Comparison of ENCODE assay signal across 20 mouse cellular contexts in genomic region chr4:63444362-63445066, GRCm38 (mm10). TPM values are rescaled to one million over a fixed set of nuclear protein-coding genes. Genes with fewer than 3 reads are reported as not detected.
DNase-seq lines count a peak whose midpoint lies in the region; ATAC-seq and TF ChIP-seq lines count a peak whose summit lies in the region.
"Had no signal": no experiment of that assay in that cellular context is flagged by ENCODE, and none has a peak within 500 bp of the region (broad histone marks: within the 10 kb centered on the region; RNA-seq: fewer than 3 reads in every experiment).

No protein-coding gene starts in this region.

- H3K4me2 ChIP-seq in hindbrain, embryonic 14.5 days (replicated peaks), result no peak overlapping the region
- H3K4me2 ChIP-seq in hindbrain, embryonic 13.5 days, result no peak overlapping the region
- H3K4me2 ChIP-seq in midbrain, embryonic 15.5 days, result no peak overlapping the region
- H3K4me2 ChIP-seq in midbrain, embryonic 11.5 days, result no peak overlapping the region
- no peak overlapping the region for H3K4me2 ChIP-seq in neural tube, embryonic 14.5 days (ENCODE audit: low read depth, low read length)
- H3K4me2 ChIP-seq: heart, embryonic 12.5 days; limb, embryonic 13.5 days; liver, embryonic 13.5 days; lung, embryonic 14.5 days had no signal

- 0 out of 2 replicates have a peak, but pooled peaks cover 4% of the 10 kb centered on the region for H3K4me1 ChIP-seq in hindbrain, embryonic 14.5 days (replicated peaks; ENCODE audit: control insufficient read depth, insufficient read depth, low read length)
- H3K4me1 ChIP-seq in hindbrain, embryonic 13.5 days (replicated peaks), result peaks cover 6% of the 10 kb centered on the region; the same call in 1 of the 2 replicates
- H3K4me1 ChIP-seq in midbrain, embryonic 15.5 days, result no peaks in the 10 kb centered on the region
- H3K4me1 ChIP-seq in midbrain, embryonic 11.5 days (ENCODE audit: control insufficient read depth, insufficient read depth, low read length), result no peaks in the 10 kb centered on the region
- H3K4me1 ChIP-seq in neural tube, embryonic 14.5 days (ENCODE audit: control insufficient read depth, insufficient read depth, low read length), result no peaks in the 10 kb centered on the region
- H3K4me1 ChIP-seq: heart, embryonic 12.5 days; liver, embryonic 13.5 days had no signal

- intact Hi-C loops in gastrocnemius, adult 2 months (cut with DNase I), result no loop called here

- DNase-seq in hindbrain, embryonic 14.5 days (ENCODE audit: low spot score), result no peak
- no peak for DNase-seq in midbrain, embryonic 11.5 days (ENCODE audit: low spot score, missing footprints)
- peak; percentile 30 for DNase-seq in brain, adult 2 months (ENCODE audit: low read depth, low spot score)
- no peak for DNase-seq in gastrocnemius, adult 2 months
- DNase-seq: adrenal gland, postnatal 10 days; cerebellum, adult 11-12 months; cerebellum, postnatal 25 days; embryo, embryonic 11 days; gastrocnemius, postnatal 10 days; heart, adult 11 months; heart, postnatal 14 days; kidney, adult 11 months; liver, embryonic 13.5 days; lung, embryonic 14.5 days; lung, postnatal 36 days had no signal

- ATAC-seq in hindbrain, embryonic 14.5 days (ENCODE audit: low FRiP score), result peak; percentile 63; the same call in 1 of the 2 replicates
- no peak for ATAC-seq in hindbrain, embryonic 13.5 days (ENCODE audit: low FRiP score)
- 0 out of 2 replicates have a peak, but pooled peaks have one; percentile 39 for ATAC-seq in midbrain, embryonic 15.5 days (replicated peaks)
- ATAC-seq in midbrain, embryonic 11.5 days (ENCODE audit: low FRiP score), result no peak
- ATAC-seq in neural tube, embryonic 14.5 days (ENCODE audit: low read depth), result peak; percentile 68; the same call in 1 of the 2 replicates

- H3K9me3 ChIP-seq in hindbrain, embryonic 14.5 days (ENCODE audit: control insufficient read depth, low read length), result no peaks in the 10 kb centered on the region
- peaks cover 4% of the 10 kb centered on the region; the same call in 1 of the 2 replicates for H3K9me3 ChIP-seq in hindbrain, embryonic 13.5 days
- H3K9me3 ChIP-seq in midbrain, embryonic 15.5 days, result no peaks in the 10 kb centered on the region
- no peaks in the 10 kb centered on the region; the same call in 1 of the 2 replicates for H3K9me3 ChIP-seq in midbrain, embryonic 11.5 days (ENCODE audit: control insufficient read depth, low read length)
- no peaks in the 10 kb centered on the region for H3K9me3 ChIP-seq in neural tube, embryonic 14.5 days (ENCODE audit: control insufficient read depth, low read length)
- H3K9me3 ChIP-seq: liver, embryonic 13.5 days had no signal

- H3K4me3 ChIP-seq in hindbrain, embryonic 14.5 days (replicated peaks; ENCODE audit: low read length), result no peak overlapping the region
- H3K4me3 ChIP-seq in hindbrain, embryonic 13.5 days, result no peak overlapping the region
- no peak overlapping the region for H3K4me3 ChIP-seq in midbrain, embryonic 15.5 days
- no peak overlapping the region for H3K4me3 ChIP-seq in midbrain, embryonic 11.5 days (ENCODE audit: low read depth, low read length)
- no peak overlapping the region for H3K4me3 ChIP-seq in neural tube, embryonic 14.5 days (ENCODE audit: low read depth, low read length)
- H3K4me3 ChIP-seq in gastrocnemius, adult 2 months, result no peak overlapping the region
- H3K4me3 ChIP-seq: heart, embryonic 12.5 days; limb, embryonic 13.5 days; liver, embryonic 13.5 days had no signal

- H3K9ac ChIP-seq in hindbrain, embryonic 14.5 days, result no peak overlapping the region
- H3K9ac ChIP-seq in hindbrain, embryonic 13.5 days, result no peak overlapping the region
- H3K9ac ChIP-seq in midbrain, embryonic 15.5 days, result no peak overlapping the region
- no peak overlapping the region for H3K9ac ChIP-seq in midbrain, embryonic 11.5 days (ENCODE audit: low read length)
- no peak overlapping the region for H3K9ac ChIP-seq in neural tube, embryonic 14.5 days (replicated peaks; ENCODE audit: low read depth, low read length)
- H3K9ac ChIP-seq: heart, embryonic 12.5 days; limb, embryonic 13.5 days; liver, embryonic 13.5 days; lung, embryonic 14.5 days had no signal

- no peak for TF ChIP-seq CTCF in gastrocnemius, adult 2 months (IDR thresholded peaks at IDR 0.05)

- no peaks in the 10 kb centered on the region for H3K27me3 ChIP-seq in hindbrain, embryonic 14.5 days (ENCODE audit: control insufficient read depth, insufficient read depth, low read length)
- no peaks in the 10 kb centered on the region for H3K27me3 ChIP-seq in hindbrain, embryonic 13.5 days
- no peaks in the 10 kb centered on the region for H3K27me3 ChIP-seq in midbrain, embryonic 15.5 days (replicated peaks)
- H3K27me3 ChIP-seq in midbrain, embryonic 11.5 days (ENCODE audit: control insufficient read depth, insufficient read depth, low read length), result no peaks in the 10 kb centered on the region
- H3K27me3 ChIP-seq in neural tube, embryonic 14.5 days (ENCODE audit: control insufficient read depth, insufficient read depth, low read length), result no peaks in the 10 kb centered on the region
- H3K27me3 ChIP-seq: heart, embryonic 12.5 days; limb, embryonic 13.5 days; liver, embryonic 13.5 days had no signal

- H3K27ac ChIP-seq in hindbrain, embryonic 14.5 days, result no peak overlapping the region
- H3K27ac ChIP-seq in hindbrain, embryonic 13.5 days, result no peak overlapping the region
- no peak overlapping the region for H3K27ac ChIP-seq in midbrain, embryonic 15.5 days
- no peak overlapping the region for H3K27ac ChIP-seq in midbrain, embryonic 11.5 days (ENCODE audit: low read depth, low read length)
- no peak overlapping the region for H3K27ac ChIP-seq in neural tube, embryonic 14.5 days (ENCODE audit: low read depth, low read length)
- H3K27ac ChIP-seq in gastrocnemius, adult 2 months, result no peak overlapping the region
- H3K27ac ChIP-seq: limb, embryonic 13.5 days; liver, embryonic 13.5 days had no signal

- no peaks in the 10 kb centered on the region for H3K36me3 ChIP-seq in hindbrain, embryonic 14.5 days (replicated peaks; ENCODE audit: control insufficient read depth, insufficient read depth)
- peaks cover 6% of the 10 kb centered on the region for H3K36me3 ChIP-seq in hindbrain, embryonic 13.5 days
- no peaks in the 10 kb centered on the region for H3K36me3 ChIP-seq in midbrain, embryonic 15.5 days (replicated peaks)
- 0 out of 2 replicates have a peak, but pooled peaks cover 4% of the 10 kb centered on the region for H3K36me3 ChIP-seq in midbrain, embryonic 11.5 days (ENCODE audit: control insufficient read depth, insufficient read depth, low read length)
- no peaks in the 10 kb centered on the region for H3K36me3 ChIP-seq in neural tube, embryonic 14.5 days (ENCODE audit: control insufficient read depth, insufficient read depth, low read length)
- H3K36me3 ChIP-seq: heart, embryonic 12.5 days; liver, embryonic 13.5 days had no signal

- 64% methylated on average over 10 of the region's 10 CpGs for WGBS in hindbrain, embryonic 14.5 days
- WGBS in hindbrain, embryonic 13.5 days, result 66% methylated on average over 10 of the region's 10 CpGs
- 65% methylated on average over 10 of the region's 10 CpGs for WGBS in midbrain, embryonic 15.5 days
- 84% methylated on average over 10 of the region's 10 CpGs for WGBS in midbrain, embryonic 11.5 days
- WGBS in neural tube, embryonic 14.5 days, result 62% methylated on average over 10 of the region's 10 CpGs

RNA-seq across cellular contexts. Expression of gene Akna, which starts 41.4 kb away (rescaled TPM):
- polyA plus RNA-seq in hindbrain, embryonic 14.5 days (2014; fragmentation: Nextera tagmentation; extraction: Ambion mirVana), result 3.9 and 4.6 TPM in 2 replicates
- polyA plus RNA-seq in hindbrain, embryonic 13.5 days (2015; fragmentation: Nextera tagmentation; extraction: Ambion mirVana), result 6.0 and 6.2 TPM in 2 replicates
- polyA plus RNA-seq in midbrain, embryonic 15.5 days (2015; fragmentation: Nextera tagmentation; extraction: Ambion mirVana), result 7.0 and 7.7 TPM in 2 replicates
- polyA plus RNA-seq in midbrain, embryonic 11.5 days (2014; fragmentation: Nextera tagmentation; extraction: Ambion mirVana), result 7.0 and 9.1 TPM in 2 replicates
- 2.5 and 3.8 TPM in 2 replicates for polyA plus RNA-seq in neural tube, embryonic 14.5 days (2014; fragmentation: Nextera tagmentation; extraction: Ambion mirVana)
- total RNA-seq in gastrocnemius, adult 2 months (2021), result 1 to 10 TPM in 1 of 2 experiments, under 1 TPM in 1; 0.97 to 1.8 TPM

RNA-seq across cellular contexts. Expression of gene Whrn, which starts 51.3 kb away (rescaled TPM):
- 5.8 and 8.0 TPM in 2 replicates for polyA plus RNA-seq in hindbrain, embryonic 14.5 days (2014; fragmentation: Nextera tagmentation; extraction: Ambion mirVana)
- 5.3 and 5.6 TPM in 2 replicates for polyA plus RNA-seq in hindbrain, embryonic 13.5 days (2015; fragmentation: Nextera tagmentation; extraction: Ambion mirVana)
- polyA plus RNA-seq in midbrain, embryonic 15.5 days (2015; fragmentation: Nextera tagmentation; extraction: Ambion mirVana), result 6.5 and 7.5 TPM in 2 replicates
- 7.5 and 9.1 TPM in 2 replicates for polyA plus RNA-seq in midbrain, embryonic 11.5 days (2014; fragmentation: Nextera tagmentation; extraction: Ambion mirVana)
- 4.0 and 6.2 TPM in 2 replicates for polyA plus RNA-seq in neural tube, embryonic 14.5 days (2014; fragmentation: Nextera tagmentation; extraction: Ambion mirVana)
- 1 to 10 TPM; 1.6 to 2.2 TPM for total RNA-seq in gastrocnemius, adult 2 months (2021)

Comparison
In these comparisons a context has a peak if more than half of its experiments do, and no peak if none do; other contexts are left out.
1. ATAC-seq: peak in hindbrain, embryonic 14.5 days (single experiment), midbrain, embryonic 15.5 days (single experiment) and neural tube, embryonic 14.5 days (single experiment); none in hindbrain, embryonic 13.5 days (single experiment) and midbrain, embryonic 11.5 days (single experiment).